Mouse (Mus musculus): ENCODE results near the gene Stx7. TPM values are rescaled to one million over a fixed set of nuclear protein-coding genes. Genes with fewer than 3 reads are reported as not detected.
A peak's percentile ranks its signal among the peaks of the same experiment; 100 is the strongest.

The Stx7 gene
- polyA plus RNA-seq, 1 experiment from 2014 or later: 48.4 TPM

- Histone ChIP-seq H3K9ac (ENCODE audit: low read length) (peak within 1 kb of the TSS; percentile 45), H3K4me2 (ENCODE audit: low read depth, severe bottlenecking) (peak within 1 kb of the TSS; percentile 84), H3K36me3 (ENCODE audit: control insufficient read depth, insufficient read depth, low read length) (no peaks in the 10 kb centered on the region), H3K27ac (replicated peaks; ENCODE audit: low read depth, low read length) (no peak within 1 kb of the TSS), H3K27me3 (ENCODE audit: control insufficient read depth, insufficient read depth, low read length) (peaks cover 23% of the 10 kb centered on the region), H3K9me3 (ENCODE audit: control insufficient read depth, low read length) (no peaks in the 10 kb centered on the region), H3K4me1 (ENCODE audit: control insufficient read depth, insufficient read depth, low read length) (no peaks in the 10 kb centered on the region), H3K4me3 (ENCODE audit: low read depth, low read length) (peak within 1 kb of the TSS; percentile 40)
- DNase-seq (ENCODE audit: low spot score) (peak; percentile 64), ATAC-seq (ENCODE audit: insufficient number of reproducible peaks, low FRiP score, low TSS enrichment, low read depth) (peak; percentile 60; the same call in 1 of the 2 replicates)
- WGBS: under 1% methylated on average over 53 of the region's 56 CpGs
Observed at GRCm38 (mm10) chr10:24223449-24224143, 74.5 kb downstream of the Stx7 start, which contains the start of gene Moxd1. TSS of gene Moxd1 (plus strand) at chr10:24223517.

- Histone ChIP-seq H3K9me3 (ENCODE audit: control insufficient read depth, low read length) (no peaks in the 10 kb centered on the region), H3K4me3 (ENCODE audit: low read depth, low read length) (no peak overlapping the region), H3K4me1 (ENCODE audit: control insufficient read depth, insufficient read depth, low read length) (no peaks in the 10 kb centered on the region), H3K36me3 (ENCODE audit: control insufficient read depth, insufficient read depth, low read length) (no peaks in the 10 kb centered on the region), H3K27ac (replicated peaks; ENCODE audit: low read depth, low read length) (no peak overlapping the region), H3K4me2 (ENCODE audit: low read depth, severe bottlenecking) (no peak overlapping the region), H3K9ac (ENCODE audit: low read length) (no peak overlapping the region), H3K27me3 (ENCODE audit: control insufficient read depth, insufficient read depth, low read length) (peaks cover 23% of the 10 kb centered on the region)
- DNase-seq (ENCODE audit: low spot score) (no peak), ATAC-seq (ENCODE audit: insufficient number of reproducible peaks, low FRiP score, low TSS enrichment, low read depth) (no peak)
- WGBS: 22% methylated on average over 8 of the region's 8 CpGs
Observed at GRCm38 (mm10) chr10:24224591-24224990, 75.5 kb downstream of the Stx7 start.

GRCm38 (mm10) chr10:24228318-24229183, 79.4 kb downstream of the Stx7 start:
- DNase-seq (ENCODE audit: low spot score) (no peak), ATAC-seq (ENCODE audit: insufficient number of reproducible peaks, low FRiP score, low TSS enrichment, low read depth) (no peak)
- Histone ChIP-seq H3K4me3 (ENCODE audit: low read depth, low read length) (no peak overlapping the region), H3K27ac (replicated peaks; ENCODE audit: low read depth, low read length) (no peak overlapping the region), H3K4me2 (ENCODE audit: low read depth, severe bottlenecking) (no peak overlapping the region), H3K27me3 (ENCODE audit: control insufficient read depth, insufficient read depth, low read length) (peaks cover 13% of the 10 kb centered on the region), H3K9me3 (ENCODE audit: control insufficient read depth, low read length) (no peaks in the 10 kb centered on the region), H3K4me1 (ENCODE audit: control insufficient read depth, insufficient read depth, low read length) (no peaks in the 10 kb centered on the region), H3K9ac (ENCODE audit: low read length) (no peak overlapping the region), H3K36me3 (ENCODE audit: control insufficient read depth, insufficient read depth, low read length) (no peaks in the 10 kb centered on the region)
- WGBS: 62% methylated on average over 12 of the region's 12 CpGs

GRCm38 (mm10) chr10:24232281-24232680, 83.2 kb downstream of the Stx7 start:
- Histone ChIP-seq H3K27me3 (ENCODE audit: control insufficient read depth, insufficient read depth, low read length) (no peaks in the 10 kb centered on the region), H3K27ac (replicated peaks; ENCODE audit: low read depth, low read length) (no peak overlapping the region), H3K4me3 (ENCODE audit: low read depth, low read length) (no peak overlapping the region), H3K4me2 (ENCODE audit: low read depth, severe bottlenecking) (no peak overlapping the region), H3K36me3 (ENCODE audit: control insufficient read depth, insufficient read depth, low read length) (no peaks in the 10 kb centered on the region), H3K9ac (ENCODE audit: low read length) (no peak overlapping the region), H3K9me3 (ENCODE audit: control insufficient read depth, low read length) (no peaks in the 10 kb centered on the region), H3K4me1 (ENCODE audit: control insufficient read depth, insufficient read depth, low read length) (no peaks in the 10 kb centered on the region)
- ATAC-seq (ENCODE audit: insufficient number of reproducible peaks, low FRiP score, low TSS enrichment, low read depth): no peak
- no peak for DNase-seq (ENCODE audit: low spot score)
- WGBS: 72% methylated on average over 4 of the region's 4 CpGs

GRCm38 (mm10) chr10:24235426-24236283, 86.6 kb downstream of the Stx7 start:
- no peaks in the 10 kb centered on the region for H3K4me1 ChIP-seq (ENCODE audit: control insufficient read depth, insufficient read depth, low read length)
- H3K9me3 ChIP-seq (ENCODE audit: control insufficient read depth, low read length): no peaks in the 10 kb centered on the region
- no peaks in the 10 kb centered on the region for H3K36me3 ChIP-seq (ENCODE audit: control insufficient read depth, insufficient read depth, low read length)
- H3K27me3 ChIP-seq (ENCODE audit: control insufficient read depth, insufficient read depth, low read length): no peaks in the 10 kb centered on the region
- ATAC-seq (ENCODE audit: insufficient number of reproducible peaks, low FRiP score, low TSS enrichment, low read depth): no peak
- no peak overlapping the region for H3K4me2 ChIP-seq (ENCODE audit: low read depth, severe bottlenecking)
- no peak overlapping the region for H3K9ac ChIP-seq (ENCODE audit: low read length)
- WGBS: 71% methylated on average over 23 of the region's 23 CpGs
- no peak for DNase-seq (ENCODE audit: low spot score)
- H3K27ac ChIP-seq (replicated peaks; ENCODE audit: low read depth, low read length): no peak overlapping the region
- no peak overlapping the region for H3K4me3 ChIP-seq (ENCODE audit: low read depth, low read length)

Other genes with a start within 250 kb of the Stx7 start
- gene Taar1, start 228.9 kb upstream of the Stx7 start, polyA plus RNA-seq (2014; fragmentation: Nextera tagmentation; extraction: Ambion mirVana): not detected in 2 replicates
- not detected in 2 replicates for gene Taar2, start 210.7 kb upstream of the Stx7 start, polyA plus RNA-seq (2014; fragmentation: Nextera tagmentation; extraction: Ambion mirVana)
- gene Taar3, start 199.7 kb upstream of the Stx7 start, polyA plus RNA-seq (2014; fragmentation: Nextera tagmentation; extraction: Ambion mirVana): not detected in 2 replicates
- gene Taar4, start 188.8 kb upstream of the Stx7 start, polyA plus RNA-seq (2014; fragmentation: Nextera tagmentation; extraction: Ambion mirVana): not detected in 2 replicates
- gene Taar5, start 178.6 kb upstream of the Stx7 start, polyA plus RNA-seq (2014; fragmentation: Nextera tagmentation; extraction: Ambion mirVana): not detected in 2 replicates
- not detected in 2 replicates for gene Taar6, start 163.7 kb upstream of the Stx7 start, polyA plus RNA-seq (2014; fragmentation: Nextera tagmentation; extraction: Ambion mirVana)
- not detected in 2 replicates for gene Taar7a, start 155.8 kb upstream of the Stx7 start, polyA plus RNA-seq (2014; fragmentation: Nextera tagmentation; extraction: Ambion mirVana)
- gene Taar7b, start 149.4 kb upstream of the Stx7 start, polyA plus RNA-seq (2014; fragmentation: Nextera tagmentation; extraction: Ambion mirVana): not detected in 2 replicates
- gene Taar7d, start 122.1 kb upstream of the Stx7 start, polyA plus RNA-seq (2014; fragmentation: Nextera tagmentation; extraction: Ambion mirVana): not detected in 2 replicates
- gene Taar7e, start 111.7 kb upstream of the Stx7 start, polyA plus RNA-seq (2014; fragmentation: Nextera tagmentation; extraction: Ambion mirVana): not detected in 2 replicates
- not detected in 2 replicates for gene Taar7f, start 99.8 kb upstream of the Stx7 start, polyA plus RNA-seq (2014; fragmentation: Nextera tagmentation; extraction: Ambion mirVana)
- gene Taar8a, start 72.8 kb upstream of the Stx7 start, polyA plus RNA-seq (2014; fragmentation: Nextera tagmentation; extraction: Ambion mirVana): not detected in 2 replicates
- not detected in 2 replicates for gene Taar8b, start 57.0 kb upstream of the Stx7 start, polyA plus RNA-seq (2014; fragmentation: Nextera tagmentation; extraction: Ambion mirVana)
- gene Taar8c, start 47.4 kb upstream of the Stx7 start, polyA plus RNA-seq (2014; fragmentation: Nextera tagmentation; extraction: Ambion mirVana): not detected in 2 replicates
- not detected in 2 replicates for gene Taar9, start 39.8 kb upstream of the Stx7 start, polyA plus RNA-seq (2014; fragmentation: Nextera tagmentation; extraction: Ambion mirVana)
- 9.2 and 10.5 TPM in 2 replicates for gene Moxd1, start 74.2 kb downstream of the Stx7 start, polyA plus RNA-seq (2014; fragmentation: Nextera tagmentation; extraction: Ambion mirVana)